ENCODE assay signal across 26 mouse cellular contexts in the genomic region with DNA sequence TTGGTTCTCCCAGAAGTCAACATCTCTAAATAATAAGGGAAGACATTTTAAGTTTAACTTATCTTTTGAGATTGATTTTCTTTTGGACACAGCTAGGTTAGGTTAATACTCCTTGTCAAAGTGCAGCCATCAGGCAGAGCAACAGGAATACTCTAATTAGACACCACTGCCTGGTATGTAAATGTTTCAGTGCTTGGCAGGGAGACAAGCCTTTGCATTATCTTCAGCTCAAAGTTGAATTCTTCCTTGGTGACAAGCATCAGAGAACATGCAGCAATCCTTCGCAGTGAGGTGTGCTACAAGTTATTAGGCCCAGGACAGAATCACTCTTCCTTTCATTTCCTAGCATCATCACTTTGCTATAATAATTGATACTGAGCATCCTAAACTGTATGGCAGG.
"Had no signal": no experiment of that assay in that cellular context is flagged by ENCODE, and none has a peak within 500 bp of the region (broad histone marks: within the 10 kb centered on the region; RNA-seq: fewer than 3 reads in every experiment).

No protein-coding gene starts in this region.

- ATAC-seq: hindbrain, embryonic 16.5 days; inflammation-experienced regulatory T-cells, adult 6 months; intestine, embryonic 15.5 days; intestine, postnatal 0 days had no signal

- H3K4me2 ChIP-seq: heart, embryonic 12.5 days; hindbrain, embryonic 12.5 days; hindbrain, embryonic 14.5 days; intestine, embryonic 15.5 days; kidney, embryonic 15.5 days; limb, embryonic 13.5 days; limb, embryonic 15.5 days had no signal

- H3K4me3 ChIP-seq: gastrocnemius, adult 2 months; heart, embryonic 10.5 days; heart, embryonic 12.5 days; hindbrain, embryonic 10.5 days; hindbrain, embryonic 12.5 days; intestine, embryonic 15.5 days; kidney, embryonic 15.5 days; limb, embryonic 13.5 days; limb, embryonic 15.5 days had no signal

- H3K27ac ChIP-seq: gastrocnemius, adult 2 months; heart, embryonic 10.5 days; hindbrain, embryonic 10.5 days; hindbrain, embryonic 12.5 days; hindbrain, embryonic 14.5 days; intestine, embryonic 15.5 days; kidney, embryonic 15.5 days; kidney, postnatal 0 days; limb, embryonic 13.5 days; limb, embryonic 15.5 days had no signal

- H3K9me3 ChIP-seq: heart, embryonic 10.5 days; heart, embryonic 12.5 days; hindbrain, embryonic 10.5 days; hindbrain, embryonic 12.5 days; intestine, embryonic 15.5 days; kidney, embryonic 15.5 days; limb, embryonic 13.5 days; limb, embryonic 15.5 days had no signal

- DNase-seq: gastrocnemius, adult 2 months; gastrocnemius, postnatal 10 days; gastrocnemius, postnatal 25 days; heart, adult 18-20 months; heart, postnatal 10 days; heart, postnatal 4 days; kidney, adult 18-20 months; kidney, adult 8-10 months; kidney, postnatal 14 days; kidney, postnatal 36 days; layer of hippocampus, adult 9-11 months; layer of hippocampus, postnatal 36 days; left cerebral cortex, postnatal 4 days had no signal

- H3K9ac ChIP-seq: heart, embryonic 12.5 days; hindbrain, embryonic 12.5 days; hindbrain, embryonic 14.5 days; intestine, embryonic 15.5 days; kidney, embryonic 15.5 days; limb, embryonic 13.5 days; limb, embryonic 15.5 days had no signal

- H3K27me3 ChIP-seq: heart, embryonic 12.5 days; hindbrain, embryonic 12.5 days; intestine, embryonic 15.5 days; kidney, embryonic 15.5 days; limb, embryonic 13.5 days; limb, embryonic 15.5 days had no signal

- H3K4me1 ChIP-seq: heart, embryonic 10.5 days; heart, embryonic 12.5 days; hindbrain, embryonic 10.5 days; hindbrain, embryonic 12.5 days; intestine, embryonic 15.5 days; kidney, embryonic 15.5 days; limb, embryonic 13.5 days; limb, embryonic 15.5 days had no signal

- H3K36me3 ChIP-seq: heart, embryonic 10.5 days; heart, embryonic 12.5 days; hindbrain, embryonic 10.5 days; hindbrain, embryonic 12.5 days; intestine, embryonic 15.5 days; kidney, embryonic 15.5 days; limb, embryonic 13.5 days; limb, embryonic 15.5 days had no signal
